In genomic region chr17:7348765-7349164, GRCm38 (mm10) we compare ENCODE assay signal across 22 mouse cellular contexts. TPM values are rescaled to one million over a fixed set of nuclear protein-coding genes. Genes with fewer than 3 reads are reported as not detected.
"Had no signal": no experiment of that assay in that cellular context is flagged by ENCODE, and none has a peak within 500 bp of the region (broad histone marks: within the 10 kb centered on the region; RNA-seq: fewer than 3 reads in every experiment).

No protein-coding gene starts in this region.

RNA-seq across cellular contexts. Expression of gene Ttll2, which starts 3.7 kb away (rescaled TPM):
- total RNA-seq: layer of hippocampus, adult 2 months; layer of hippocampus, postnatal 25 days; left cerebral cortex, adult 18-20 months; left cerebral cortex, postnatal 25 days; liver, adult 2 months; megakaryocyte progenitor cell, adult 5-6 weeks; megakaryocyte-erythroid progenitor cell, adult 5-6 weeks had no signal
- polyA plus RNA-seq: kidney, postnatal 0 days; limb, embryonic 11.5 days; limb, embryonic 14.5 days; liver, embryonic 13.5 days; lung, embryonic 16.5 days; midbrain, embryonic 11.5 days; midbrain, embryonic 14.5 days; neural tube, embryonic 12.5 days; neural tube, embryonic 15.5 days; stomach, embryonic 14.5 days; thymus, adult 2 months had no signal

RNA-seq across cellular contexts. Expression of gene Gm49630, which starts 23.0 kb away (rescaled TPM):
- total RNA-seq: layer of hippocampus, adult 2 months; layer of hippocampus, postnatal 25 days; left cerebral cortex, adult 18-20 months; left cerebral cortex, postnatal 25 days; liver, adult 2 months; megakaryocyte progenitor cell, adult 5-6 weeks; megakaryocyte-erythroid progenitor cell, adult 5-6 weeks had no signal
- polyA plus RNA-seq: kidney, postnatal 0 days; large intestine, adult 2 months; limb, embryonic 11.5 days; limb, embryonic 14.5 days; liver, adult 2 months; liver, embryonic 13.5 days; liver, embryonic 16.5 days; lung, adult 2 months; lung, embryonic 16.5 days; midbrain, embryonic 11.5 days; midbrain, embryonic 14.5 days; neural tube, embryonic 12.5 days; neural tube, embryonic 15.5 days; stomach, embryonic 14.5 days; stomach, postnatal 0 days; thymus, adult 2 months had no signal

RNA-seq across cellular contexts. Expression of gene Tcp10a, which starts 24.3 kb away (rescaled TPM):
- total RNA-seq: liver, adult 2 months; megakaryocyte progenitor cell, adult 5-6 weeks; megakaryocyte-erythroid progenitor cell, adult 5-6 weeks had no signal
- polyA plus RNA-seq: kidney, postnatal 0 days; large intestine, adult 2 months; limb, embryonic 11.5 days; limb, embryonic 14.5 days; liver, adult 2 months; liver, embryonic 13.5 days; liver, embryonic 16.5 days; lung, adult 2 months; lung, embryonic 16.5 days; midbrain, embryonic 11.5 days; midbrain, embryonic 14.5 days; neural tube, embryonic 12.5 days; neural tube, embryonic 15.5 days; stomach, embryonic 14.5 days; stomach, postnatal 0 days; thymus, adult 2 months had no signal

RNA-seq across cellular contexts. Expression of gene Unc93a2, which starts 36.5 kb away (rescaled TPM):
- total RNA-seq: layer of hippocampus, adult 2 months; layer of hippocampus, postnatal 25 days; left cerebral cortex, adult 18-20 months; left cerebral cortex, postnatal 25 days; megakaryocyte progenitor cell, adult 5-6 weeks; megakaryocyte-erythroid progenitor cell, adult 5-6 weeks had no signal
- polyA plus RNA-seq: kidney, postnatal 0 days; limb, embryonic 11.5 days; lung, embryonic 16.5 days; midbrain, embryonic 11.5 days; midbrain, embryonic 14.5 days; neural tube, embryonic 12.5 days; stomach, embryonic 14.5 days had no signal
